Mouse (Mus musculus) kidney, adult 9 months (tissue): ENCODE results near the gene Hoxd3.

Source experiments
- DNase-seq: peaks from one replicate; pipeline ENCODE4 v3.0.0; 2022

Hoxd3 gene

DNA sequence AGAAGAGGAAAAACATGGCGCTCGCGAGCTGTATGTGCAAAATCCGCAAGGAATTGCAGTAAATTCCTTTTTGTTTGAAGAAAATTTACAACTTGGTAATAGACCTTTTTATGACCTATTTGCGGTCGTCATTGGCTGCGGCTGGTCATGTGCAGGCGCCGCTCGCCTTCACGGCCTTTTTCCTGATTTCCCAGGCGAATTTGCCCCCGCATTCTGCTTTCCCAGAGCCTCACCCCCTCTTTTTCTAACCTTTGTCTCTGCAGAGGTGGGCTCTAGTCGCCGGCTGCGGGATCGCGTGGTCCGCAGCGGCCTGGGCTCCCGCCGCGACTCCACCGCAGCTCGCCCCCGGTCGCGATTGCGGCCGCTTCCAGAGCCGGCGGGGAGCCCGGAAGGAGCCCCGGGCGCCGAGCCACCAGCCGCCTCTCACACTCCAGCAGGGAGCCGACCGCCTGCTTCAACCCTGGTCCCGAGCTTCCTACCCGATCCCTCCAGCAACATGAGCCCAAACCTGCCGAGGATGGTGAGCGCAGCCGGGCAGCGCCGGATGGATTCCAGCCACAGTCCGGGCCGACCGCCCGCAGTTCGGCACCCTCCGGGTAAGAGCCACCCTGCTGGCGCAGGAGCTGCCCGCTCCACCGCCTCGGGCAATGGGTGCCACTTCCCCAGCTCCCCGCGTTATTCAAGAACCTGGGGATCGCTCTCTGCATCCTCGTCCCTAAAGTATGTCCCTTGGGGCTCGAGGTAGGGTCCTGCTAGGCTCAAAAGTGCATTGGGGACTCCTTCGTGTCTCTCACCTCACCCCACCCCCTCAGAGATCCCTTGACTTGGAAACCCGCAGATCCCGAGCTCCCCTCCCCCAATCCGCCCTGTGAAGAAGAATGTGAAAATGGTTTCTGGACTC lies at the start of gene Hoxd3, which contains the start of gene Hoxd4:
Gene Hoxd3 (plus strand): TSS at position 207 of the 901 bp plus-strand sequence.
Gene Hoxd4 (plus strand): TSS at position 209 of the 901 bp plus-strand sequence.
- peak; percentile 77 for DNase-seq

DNA sequence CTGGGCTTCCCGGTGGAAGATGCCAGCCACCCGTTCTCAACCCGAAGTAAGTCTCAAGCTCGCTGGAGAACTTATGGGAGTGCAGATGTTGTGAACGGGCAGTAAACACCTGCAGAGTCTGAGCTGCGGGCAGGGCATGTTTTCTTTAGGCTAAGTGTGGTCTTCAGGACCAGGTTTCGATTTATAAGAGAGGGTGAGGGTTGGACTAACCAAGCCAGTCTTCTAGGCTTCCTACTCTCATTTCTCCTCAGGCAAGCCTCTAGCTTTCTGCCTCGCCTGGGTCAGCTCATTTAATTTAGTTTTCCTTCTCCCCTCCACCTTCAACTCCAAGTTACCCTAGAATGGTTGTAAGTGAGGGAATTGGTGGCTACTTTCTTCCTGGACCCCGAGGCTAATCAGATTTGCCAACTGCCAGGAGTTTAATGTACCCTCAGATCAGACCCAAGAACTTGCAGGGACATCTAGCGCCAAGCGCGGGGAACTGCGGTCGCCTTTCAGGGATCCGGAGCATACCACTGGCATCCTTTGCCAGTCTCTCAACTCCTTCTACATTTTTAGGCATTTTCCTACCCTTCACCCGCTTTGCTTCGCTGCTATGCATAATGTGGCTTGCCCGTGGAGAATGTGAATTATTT lies 48.3 kb upstream of the Hoxd3 start:
- DNase-seq: peak; percentile 72

DNA sequence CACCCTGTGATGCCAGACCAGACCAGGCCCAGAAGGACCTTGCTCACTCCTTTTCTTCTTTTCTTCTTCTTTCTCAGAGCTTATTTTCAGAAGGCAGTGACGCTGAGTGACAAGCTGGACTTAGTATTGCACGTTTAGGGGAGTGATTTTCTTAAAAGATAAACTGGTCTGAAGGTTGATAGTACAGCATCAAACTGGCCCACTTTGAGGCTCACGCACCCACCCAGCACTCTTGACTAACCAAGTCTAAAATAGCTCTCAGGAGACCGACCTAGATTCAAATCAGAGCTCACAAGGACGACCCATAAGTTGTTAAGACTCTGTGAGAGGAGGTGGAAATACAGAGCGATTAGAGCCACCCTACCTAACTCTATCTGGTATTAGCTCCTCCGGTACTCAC lies 45.3 kb upstream of the Hoxd3 start:
- no peak for DNase-seq

DNA sequence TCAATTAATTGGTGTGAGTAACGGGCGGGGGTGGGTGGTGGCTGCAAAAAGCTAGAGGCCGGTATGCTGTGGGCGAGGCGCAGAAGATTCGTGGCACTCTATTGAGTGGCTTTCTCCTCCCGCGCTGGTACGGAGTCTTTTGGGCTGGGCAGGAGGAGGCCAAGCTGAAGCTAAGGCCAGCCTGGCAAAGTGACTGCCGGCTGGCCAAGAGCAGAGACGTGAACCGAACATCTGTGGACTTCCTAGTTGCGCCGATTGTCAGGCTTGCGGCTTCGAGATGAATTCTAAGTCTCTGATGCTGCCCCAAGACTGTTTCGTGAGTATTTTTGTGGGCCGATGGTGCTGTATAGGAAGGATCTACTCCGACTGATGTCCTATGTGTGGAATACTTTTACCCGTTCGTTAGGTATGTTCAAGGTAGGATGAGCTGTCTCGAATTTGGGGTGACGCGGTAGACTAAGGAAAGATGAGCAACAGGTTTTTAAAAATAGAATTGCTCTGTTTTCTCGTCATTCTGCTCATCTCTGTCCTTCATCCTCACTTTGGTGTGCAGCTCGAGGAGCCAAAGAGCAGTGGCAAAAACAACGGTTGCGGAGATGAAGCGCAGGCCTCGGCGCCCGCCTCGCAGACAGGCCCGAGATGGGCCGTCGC lies 44.4 kb upstream of the Hoxd3 start:
- no peak for DNase-seq

GRCm38 (mm10) chr2:74667842-74668357 lies 43.8 kb upstream of the Hoxd3 start, which contains the start of gene Hoxd13:
TSS of gene Hoxd13 (plus strand) at chr2:74668310.
- DNase-seq: no peak

- DNase-seq: no peak
These were observed 43.1 kb upstream of the Hoxd3 start for GRCm38 (mm10) chr2:74668370-74669229.

GRCm38 (mm10) chr2:74669230-74669578 lies 42.5 kb upstream of the Hoxd3 start:
- no peak for DNase-seq

DNA sequence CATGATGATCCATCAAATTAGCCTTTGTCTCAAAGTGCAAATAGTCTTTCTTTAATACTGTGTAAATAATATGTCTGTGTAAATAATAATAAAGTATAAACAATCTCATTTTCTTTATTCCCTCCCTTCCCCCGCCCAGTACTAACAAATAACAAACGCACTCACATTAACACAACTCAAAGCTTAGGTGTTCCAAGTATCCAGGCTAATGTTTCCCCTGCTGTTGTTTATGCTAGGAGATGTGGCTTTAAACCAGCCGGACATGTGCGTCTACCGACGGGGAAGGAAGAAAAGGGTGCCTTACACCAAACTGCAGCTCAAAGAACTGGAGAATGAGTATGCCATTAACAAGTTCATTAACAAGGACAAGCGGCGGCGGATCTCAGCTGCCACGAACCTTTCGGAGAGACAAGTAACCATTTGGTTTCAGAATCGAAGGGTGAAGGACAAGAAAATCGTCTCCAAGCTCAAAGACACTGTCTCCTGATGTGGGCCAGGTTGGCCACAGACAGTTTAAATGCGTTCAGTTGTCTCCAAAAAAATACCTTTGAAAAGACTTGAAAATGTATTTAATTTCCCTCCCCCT lies 42.0 kb upstream of the Hoxd3 start:
- DNase-seq: no peak

DNA sequence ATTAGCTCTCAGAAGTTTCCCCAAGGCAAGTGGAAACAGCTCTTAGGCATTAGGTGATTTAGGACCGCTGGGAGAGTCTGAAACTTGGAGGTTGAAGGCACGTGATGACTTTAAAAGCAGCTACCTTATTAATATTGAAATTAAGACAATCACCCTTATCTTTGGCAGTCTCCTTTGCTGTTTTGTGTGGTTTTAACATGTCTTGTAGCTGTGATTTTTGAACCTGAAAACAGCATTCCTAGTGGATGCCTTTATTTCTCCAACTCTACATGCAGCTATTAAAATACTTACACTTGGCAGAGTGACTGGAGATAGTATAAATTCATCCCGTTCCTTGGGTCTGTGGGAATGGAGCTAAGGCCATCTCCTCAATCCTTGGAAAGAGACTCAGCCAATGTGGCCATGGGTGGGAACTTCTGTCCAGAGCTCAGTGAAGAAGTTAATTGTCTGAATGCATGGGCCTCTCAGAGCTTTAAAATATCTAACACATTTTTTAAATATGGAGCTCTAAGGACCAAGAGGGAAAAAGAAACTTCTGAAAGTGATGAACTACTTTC lies 41.0 kb upstream of the Hoxd3 start:
- DNase-seq: no peak

DNA sequence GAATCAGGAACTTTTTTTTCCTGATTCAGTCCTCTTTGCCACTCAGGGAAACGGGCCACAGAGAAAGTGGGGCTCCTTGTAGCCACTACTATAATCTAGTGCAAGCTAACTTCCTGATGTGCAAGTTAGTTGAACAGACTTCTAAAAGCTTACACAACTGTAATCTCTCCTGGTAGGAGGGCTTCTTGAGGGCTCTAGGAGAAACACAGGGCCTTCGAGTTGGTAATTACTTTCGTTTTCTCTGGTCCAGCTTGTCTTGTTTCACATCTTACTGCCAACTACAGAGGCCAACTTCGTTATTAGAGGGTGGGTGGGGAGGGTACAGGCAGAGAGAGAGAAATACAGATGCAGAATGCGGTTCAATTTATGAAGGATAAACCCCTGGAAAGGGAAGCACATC lies 39.9 kb upstream of the Hoxd3 start:
- DNase-seq: no peak

DNA sequence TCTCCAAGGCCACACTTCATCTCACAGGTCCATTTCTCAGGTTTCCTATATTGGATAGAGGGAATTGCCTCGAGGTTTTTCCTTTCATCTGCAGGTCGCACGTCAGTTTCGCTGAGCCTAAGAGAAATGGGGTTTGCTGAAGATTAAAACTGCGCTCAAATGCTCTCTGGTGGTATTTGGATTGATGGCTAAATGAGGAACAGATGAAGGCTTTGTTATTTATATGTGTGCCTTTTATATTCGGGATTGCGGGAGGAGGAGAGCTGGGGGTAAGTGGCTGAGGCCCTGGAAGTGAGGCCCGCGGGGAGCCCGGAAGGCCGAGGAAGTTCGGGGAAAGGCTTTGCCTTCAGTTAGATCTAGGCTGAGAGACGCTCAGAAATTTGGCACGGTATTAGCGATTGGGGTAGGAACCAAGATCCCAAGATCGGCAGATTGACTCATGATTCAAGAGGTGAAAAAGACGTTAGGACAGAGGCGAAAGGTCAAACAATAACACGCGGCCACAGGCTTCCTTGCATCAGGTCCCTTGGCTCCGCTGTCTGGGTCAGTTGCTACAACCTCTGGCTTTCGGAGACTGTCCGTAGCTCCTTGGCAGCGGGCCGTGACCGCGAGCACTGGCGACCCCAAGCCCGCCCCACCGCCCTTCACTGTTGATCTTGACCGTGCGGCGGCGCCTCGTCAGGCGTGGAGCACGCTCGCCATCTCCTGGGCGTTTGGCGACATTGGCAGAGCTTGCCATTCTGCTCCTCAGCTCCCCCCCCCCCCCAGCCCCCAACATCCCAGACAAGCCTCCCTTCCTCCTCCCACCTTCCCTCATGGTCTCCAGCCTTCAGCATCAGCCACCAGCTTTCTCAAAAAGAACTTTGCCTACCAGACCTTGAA lies 39.0 kb upstream of the Hoxd3 start:
- no peak for DNase-seq

GRCm38 (mm10) chr2:74673835-74674425 lies 37.8 kb upstream of the Hoxd3 start:
- DNase-seq: no peak

GRCm38 (mm10) chr2:74674881-74675665 lies 36.7 kb upstream of the Hoxd3 start, which contains the start of gene Hoxd12:
TSS of gene Hoxd12 (plus strand) at chr2:74675013.
- no peak for DNase-seq

DNA sequence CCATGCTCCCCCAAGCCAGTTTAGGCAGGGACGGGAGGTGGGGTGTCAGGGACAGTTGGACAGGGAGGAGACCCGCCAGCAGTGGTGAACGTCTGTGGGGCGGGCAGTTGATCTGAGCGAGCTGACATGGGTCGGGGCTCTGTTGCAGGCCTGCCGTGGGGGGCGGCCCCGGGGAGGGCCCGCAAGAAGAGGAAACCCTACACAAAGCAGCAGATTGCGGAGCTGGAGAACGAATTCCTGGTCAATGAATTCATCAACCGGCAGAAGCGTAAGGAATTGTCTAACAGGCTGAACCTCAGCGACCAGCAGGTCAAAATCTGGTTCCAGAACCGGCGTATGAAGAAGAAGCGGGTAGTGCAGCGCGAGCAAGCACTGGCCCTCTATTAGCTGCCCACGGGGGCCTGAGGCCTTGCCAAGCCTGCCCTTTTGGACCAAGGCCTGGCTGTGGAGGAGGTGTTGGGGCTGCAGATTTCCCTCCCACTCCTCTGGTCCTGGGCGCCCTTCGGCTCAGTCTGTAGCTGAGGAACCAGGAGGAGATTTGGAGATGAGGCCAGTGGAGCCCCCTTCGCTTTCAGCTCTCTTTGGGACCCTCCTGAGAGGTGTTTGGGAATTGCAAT lies 36.0 kb upstream of the Hoxd3 start:
- DNase-seq: no peak

DNA sequence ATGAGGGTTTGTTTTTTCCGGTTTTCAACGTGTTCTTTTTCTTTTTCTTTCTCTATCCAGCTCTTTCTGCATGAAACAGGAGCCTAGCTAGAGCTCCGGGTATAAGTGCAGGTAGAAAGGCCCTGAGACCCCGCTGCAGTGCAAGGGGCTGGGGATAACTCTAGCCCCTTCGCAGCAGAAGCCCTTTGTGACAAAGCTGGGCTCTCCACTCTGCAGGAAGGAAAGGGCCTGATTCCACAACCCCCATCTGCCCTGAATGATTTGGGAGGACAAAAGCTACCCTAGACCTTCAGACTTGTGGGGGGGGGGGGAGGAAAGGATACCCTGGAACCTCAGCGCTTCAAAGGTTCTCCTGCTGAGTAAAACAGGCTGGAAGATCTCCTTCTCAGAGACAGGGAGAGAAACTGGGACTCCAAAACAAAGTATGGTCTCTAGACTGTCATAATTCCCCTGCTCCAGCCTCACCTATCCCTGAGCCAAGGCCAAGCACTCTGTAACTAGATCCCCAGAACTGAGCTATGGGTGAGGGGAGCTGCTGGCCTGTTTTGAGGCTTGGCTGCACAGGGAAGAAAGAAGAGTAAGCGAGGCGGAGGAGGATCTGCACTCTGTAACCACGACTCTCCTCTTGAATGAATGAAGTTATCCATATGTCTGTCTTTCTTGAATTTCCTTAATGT lies 35.2 kb upstream of the Hoxd3 start:
- DNase-seq: no peak

DNA sequence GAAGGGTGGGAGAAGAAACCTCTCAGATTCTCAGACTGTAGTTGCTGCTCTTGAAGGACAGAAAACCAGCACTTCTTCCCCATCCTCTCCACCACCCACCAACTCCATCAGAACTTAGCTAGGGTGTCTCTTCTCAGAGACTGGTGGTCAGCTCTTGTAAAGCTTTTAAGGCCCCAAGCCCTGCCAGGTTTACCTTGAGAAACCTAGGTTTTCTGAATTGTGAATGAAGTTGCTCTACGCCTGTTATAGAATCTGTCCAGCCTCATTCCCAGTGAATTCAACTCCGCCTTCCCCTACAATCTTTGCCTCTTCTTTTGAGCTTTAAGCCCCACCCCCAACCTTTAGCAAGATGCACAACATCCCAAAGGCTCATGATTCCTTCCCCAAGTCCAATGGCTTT lies 34.6 kb upstream of the Hoxd3 start:
- DNase-seq: no peak

DNA sequence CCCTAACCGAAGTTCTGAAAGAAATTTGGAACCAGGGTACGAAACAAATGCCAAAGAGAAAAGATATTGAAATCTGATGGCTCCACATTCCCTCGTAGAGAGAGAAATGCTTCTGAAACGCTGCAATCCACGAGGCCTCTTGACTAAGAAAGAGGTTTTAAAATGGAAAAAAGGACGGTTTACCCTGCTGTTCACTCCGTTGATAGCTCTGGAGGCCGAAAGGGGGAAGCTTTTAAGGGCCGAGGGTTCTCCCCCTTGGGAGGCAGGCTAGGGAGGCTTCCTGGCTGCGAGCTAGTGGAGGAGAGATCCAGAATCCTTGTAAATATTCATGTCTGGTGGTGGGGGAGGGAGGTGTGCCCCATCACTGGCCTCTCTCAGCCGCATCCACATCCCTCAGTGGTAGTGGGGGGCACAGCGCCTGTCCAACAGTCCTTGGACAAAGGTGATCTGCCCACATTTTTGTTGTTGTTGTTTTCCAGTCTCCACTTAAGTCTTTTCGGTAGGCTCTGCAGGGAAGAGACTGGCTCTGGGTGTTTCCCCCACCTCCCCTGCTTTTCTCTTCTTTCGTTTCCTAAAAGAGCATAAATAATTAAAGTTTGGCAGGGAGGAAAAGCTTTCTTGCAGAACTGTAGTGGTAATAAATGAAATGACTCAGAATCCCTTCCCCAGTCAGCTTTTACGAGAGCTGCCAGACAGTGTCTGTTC lies 32.7 kb upstream of the Hoxd3 start, which contains the start of gene Hoxd11:
Gene Hoxd11 (plus strand): TSS at position 667 of the 705 bp plus-strand sequence.
- no peak for DNase-seq

GRCm38 (mm10) chr2:74679596-74679971 lies 32.1 kb upstream of the Hoxd3 start:
- no peak for DNase-seq
